Mouse (Mus musculus) kidney, adult 11 months (tissue): ENCODE data around the gene 4930432K21Rik.

Experiments
- DNase-seq: peaks from one replicate; pipeline ENCODE4 v3.0.0; 2022

4930432K21Rik gene

DNA sequence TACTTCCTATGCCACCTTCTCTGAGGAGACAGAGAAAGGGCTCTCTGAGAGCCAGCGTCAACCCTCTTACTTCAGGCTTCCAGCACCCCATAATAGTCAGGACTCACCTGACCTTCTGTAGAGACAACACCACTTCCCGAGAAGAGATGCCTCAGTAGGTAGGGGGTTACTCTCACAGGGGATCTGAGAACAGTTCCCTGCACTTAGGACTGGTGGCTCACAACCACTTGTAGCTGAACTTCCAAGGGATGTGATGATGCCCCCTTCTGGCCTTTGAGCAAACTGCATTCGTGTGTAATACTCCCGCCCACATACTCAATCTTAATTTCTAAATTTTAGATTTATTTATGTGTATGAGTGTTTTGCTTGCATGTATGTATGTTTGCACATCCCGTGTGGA lies 45.7 kb downstream of the 4930432K21Rik start:
- no peak for DNase-seq

DNA sequence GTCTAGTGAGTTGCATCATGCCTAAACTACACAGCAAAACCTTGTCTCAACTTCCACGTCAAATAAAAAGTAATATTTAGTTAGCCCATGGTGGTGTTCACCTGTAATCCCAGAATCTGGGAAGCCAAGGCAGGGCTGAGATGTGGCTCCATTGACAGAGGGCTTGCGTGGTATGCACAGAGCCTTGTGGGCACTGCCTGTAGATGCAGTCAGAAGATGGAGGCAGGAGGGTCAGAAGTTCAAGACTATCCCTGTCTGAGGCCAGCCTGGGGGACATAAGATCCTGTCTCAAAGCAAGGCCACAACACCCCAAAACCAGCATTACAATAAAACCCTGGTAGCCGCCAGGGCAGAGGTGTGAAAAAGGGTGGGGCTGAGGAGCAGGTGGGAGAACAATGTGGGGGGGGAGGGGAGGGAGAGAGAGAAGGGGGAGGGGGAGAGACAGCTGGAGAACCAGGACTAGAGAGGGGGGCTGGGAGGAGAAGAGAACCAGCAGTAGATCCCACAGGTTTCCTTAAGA lies 46.5 kb downstream of the 4930432K21Rik start:
- no peak for DNase-seq

GRCm38 (mm10) chr8:84197141-84197921 lies 49.5 kb downstream of the 4930432K21Rik start:
- DNase-seq: peak; percentile 84

DNA sequence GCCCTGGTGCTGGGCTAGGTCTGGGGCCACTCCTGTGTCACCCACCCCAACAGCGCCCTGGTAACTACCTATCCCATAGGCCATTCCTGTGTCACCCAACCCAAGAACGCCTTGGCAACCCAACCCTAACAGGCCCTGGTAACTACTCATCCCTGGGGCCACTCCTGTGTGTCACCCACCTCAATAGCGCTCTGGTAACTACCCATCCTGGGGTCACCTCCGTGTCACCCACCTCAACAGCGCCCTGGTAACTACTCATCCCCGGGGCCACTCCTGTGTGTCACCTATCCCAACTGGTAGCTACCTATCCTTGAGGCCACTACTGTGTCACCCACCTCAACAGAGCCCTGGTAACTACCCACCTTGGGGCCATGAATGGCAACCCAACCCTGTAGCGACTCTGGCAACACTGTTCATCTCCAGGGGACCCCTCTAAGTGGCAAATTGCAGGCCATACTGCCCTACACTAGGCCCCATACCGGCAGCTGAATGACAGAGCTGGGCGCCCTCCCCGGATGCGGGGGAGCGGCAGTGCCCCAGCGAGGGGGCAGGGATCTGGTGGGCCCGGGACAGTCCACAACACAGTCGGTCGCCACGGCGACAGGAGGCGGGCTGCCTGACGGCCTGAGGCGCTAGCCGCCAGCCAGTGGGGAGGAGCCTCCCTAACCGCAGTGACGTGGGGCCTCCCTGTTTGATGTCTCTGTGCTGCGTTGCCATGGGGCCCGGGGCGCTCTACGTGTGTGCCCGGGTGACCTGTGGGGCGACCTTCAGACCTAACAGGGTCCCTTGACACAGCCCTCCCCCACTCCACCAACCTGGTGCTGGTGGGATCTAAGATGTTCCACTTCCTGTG lies 50.3 kb downstream of the 4930432K21Rik start:
- peak; percentile 86 for DNase-seq

DNA sequence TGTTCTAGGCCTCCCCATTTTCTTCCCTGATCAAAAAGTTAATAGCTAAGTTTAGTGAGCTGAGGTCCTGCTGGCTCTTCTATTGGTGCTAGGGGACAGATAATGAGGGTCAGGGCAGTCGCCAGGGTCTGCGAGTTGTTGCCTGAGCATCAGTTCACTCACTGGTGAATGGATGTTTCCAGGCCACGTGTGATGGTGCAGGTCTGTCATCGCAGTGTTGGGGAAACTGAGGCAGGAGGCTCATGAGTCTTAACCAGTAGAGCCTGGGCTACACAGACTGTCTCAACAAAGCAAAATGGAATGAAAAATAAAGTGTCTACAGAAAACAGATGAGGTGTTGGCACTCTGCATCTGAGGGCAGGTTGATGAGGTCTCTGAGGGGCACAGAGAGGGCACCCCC lies 51.0 kb downstream of the 4930432K21Rik start:
- no peak for DNase-seq

DNA sequence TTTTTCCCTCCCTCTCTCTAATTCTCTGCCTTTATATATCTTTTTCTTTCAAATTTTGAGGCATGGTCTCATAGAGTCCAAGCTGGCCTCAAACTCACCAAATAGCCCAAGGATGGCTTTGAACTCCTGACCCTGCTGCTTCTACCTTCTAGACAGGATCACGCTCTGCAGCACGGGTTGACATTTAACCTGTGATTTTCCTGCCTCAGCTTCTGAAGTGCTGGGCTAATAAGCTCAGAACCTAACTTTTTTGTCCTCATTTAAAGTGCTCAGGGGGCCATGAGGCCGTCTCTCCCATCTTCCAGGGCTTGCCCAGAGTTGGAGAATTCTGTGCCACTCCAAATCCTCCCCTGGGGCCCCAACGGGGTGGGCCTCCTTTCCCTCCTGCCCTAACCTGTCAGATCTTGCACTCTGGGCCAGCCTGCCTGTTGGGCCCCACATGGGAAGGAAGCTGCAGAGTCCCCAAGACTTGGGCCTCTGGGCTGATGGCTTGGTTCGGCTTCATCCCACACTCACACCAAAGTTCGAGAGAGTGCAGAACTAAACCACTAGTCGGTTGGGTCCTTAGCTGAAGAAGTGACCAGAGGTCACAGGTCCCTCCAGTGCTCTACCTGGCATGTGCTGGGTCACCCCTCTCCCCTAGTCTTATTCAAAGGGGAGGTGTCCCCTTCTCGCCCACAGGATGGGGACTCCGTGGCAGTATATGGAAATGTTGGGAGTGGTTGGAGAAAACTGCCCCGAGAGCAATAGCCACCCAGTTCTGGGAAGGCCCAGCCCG lies 51.7 kb downstream of the 4930432K21Rik start:
- DNase-seq: no peak

GRCm38 (mm10) chr8:84200126-84200555 lies 52.3 kb downstream of the 4930432K21Rik start:
- DNase-seq: peak; percentile 47

- peak; percentile 80 for DNase-seq
Measured at GRCm38 (mm10) chr8:84200652-84201544, 53.1 kb downstream of the 4930432K21Rik start.

GRCm38 (mm10) chr8:84201545-84202245 lies 53.9 kb downstream of the 4930432K21Rik start:
- peak; percentile 84 for DNase-seq

DNA sequence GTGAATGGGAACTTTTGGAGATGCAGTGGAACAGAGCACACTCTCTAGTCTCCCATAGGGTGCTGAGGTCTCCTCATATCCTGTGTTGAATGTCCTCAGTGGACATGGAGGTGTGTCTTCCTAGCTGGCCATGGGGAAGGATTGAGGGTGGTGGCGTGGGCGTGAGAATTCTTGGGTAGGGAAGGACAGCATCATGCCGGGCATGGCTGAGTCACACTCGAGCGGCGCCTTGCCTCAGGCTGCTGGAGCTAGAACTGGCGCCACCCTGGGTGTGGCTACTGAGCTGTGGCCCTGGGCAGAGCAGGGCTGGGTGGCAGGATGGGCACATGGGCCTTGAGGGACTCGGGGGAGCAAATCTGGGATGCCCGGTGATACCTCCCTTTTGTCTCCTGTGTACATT lies 54.6 kb downstream of the 4930432K21Rik start:
- DNase-seq: peak; percentile 71

DNA sequence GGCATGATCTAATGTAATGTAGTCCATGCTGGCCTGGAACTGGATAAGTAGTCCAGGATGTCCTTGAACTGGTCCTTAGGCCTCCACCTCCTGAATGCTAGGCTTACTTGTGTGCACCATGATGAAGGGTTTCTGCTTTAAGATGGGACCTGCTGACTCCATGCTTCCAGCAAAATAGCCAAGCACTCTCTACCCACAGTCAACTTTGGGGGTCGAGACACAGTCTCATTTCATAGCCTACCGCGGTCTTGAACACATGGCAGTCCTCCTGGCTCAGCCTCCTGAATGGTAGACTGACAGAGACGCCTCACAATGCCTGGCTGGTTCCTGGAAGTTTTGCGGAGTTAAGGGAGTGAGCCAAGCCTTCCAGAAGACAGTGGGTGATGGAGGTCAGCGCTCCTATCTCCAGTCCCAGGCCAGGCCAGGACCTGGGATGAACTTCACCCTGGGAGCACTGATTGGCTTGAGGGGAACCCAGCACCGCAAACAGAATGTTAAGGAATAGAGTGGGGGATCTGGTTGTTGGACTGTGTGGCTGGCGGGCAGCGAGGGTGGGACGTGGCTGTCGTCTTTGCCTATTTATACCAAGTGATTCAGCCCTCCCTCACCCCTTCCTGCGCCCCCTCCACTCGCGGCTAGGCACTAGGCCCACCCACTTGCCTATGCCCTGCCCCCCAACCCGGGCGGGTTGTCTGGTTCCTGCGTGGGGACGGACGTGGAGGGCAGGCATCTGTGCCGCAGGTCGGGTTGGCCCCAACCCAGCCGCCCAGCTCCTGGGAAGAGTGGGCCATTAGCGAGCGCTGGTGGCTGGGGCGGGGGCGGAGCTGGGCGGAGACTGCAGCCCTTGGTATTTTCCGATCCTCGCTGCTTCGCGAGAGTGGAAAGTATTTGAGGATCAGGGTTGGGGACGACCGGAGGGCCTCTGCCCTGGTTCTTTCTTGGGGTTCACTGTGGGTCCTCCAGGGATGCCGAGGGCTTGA lies 55.4 kb downstream of the 4930432K21Rik start:
- peak; percentile 88 for DNase-seq

DNA sequence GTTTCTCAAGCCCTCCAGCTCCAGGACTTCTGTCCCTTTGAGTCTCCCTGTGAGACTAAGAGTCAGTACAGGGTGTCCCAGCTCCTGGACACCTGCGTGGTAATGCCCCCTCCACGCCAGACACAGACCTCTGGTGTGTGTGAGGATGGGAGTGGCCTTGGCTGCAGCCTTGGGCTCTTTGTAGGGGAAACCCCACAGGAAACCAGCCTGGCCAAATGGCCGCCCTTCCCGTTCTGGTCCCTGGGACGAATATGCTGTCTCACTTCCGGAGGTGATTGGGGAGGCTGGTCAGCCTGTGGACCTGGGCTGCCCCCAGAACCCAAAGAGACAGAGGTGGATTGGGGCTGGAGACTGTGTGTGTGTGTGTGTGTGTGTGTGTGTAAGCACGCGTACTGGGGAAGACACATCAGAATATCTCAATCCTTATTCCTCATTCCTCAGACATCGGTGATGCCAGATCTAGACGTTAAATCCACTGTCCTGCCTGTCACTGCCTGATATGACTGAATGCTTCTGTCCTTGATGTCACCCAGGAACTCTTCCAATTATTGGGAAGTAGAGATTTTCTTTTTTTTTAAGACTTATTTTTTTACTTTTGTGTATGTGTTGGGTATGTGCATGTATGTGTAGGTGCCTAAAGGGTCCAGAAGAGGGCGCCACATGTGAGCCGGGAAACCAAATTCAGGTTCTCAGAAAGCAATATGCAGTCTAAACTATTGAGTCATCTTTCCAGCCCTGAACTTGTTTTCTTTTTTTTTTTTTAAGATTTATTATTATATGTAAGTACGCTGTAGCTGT lies 56.3 kb downstream of the 4930432K21Rik start:
- peak; percentile 82 for DNase-seq

DNA sequence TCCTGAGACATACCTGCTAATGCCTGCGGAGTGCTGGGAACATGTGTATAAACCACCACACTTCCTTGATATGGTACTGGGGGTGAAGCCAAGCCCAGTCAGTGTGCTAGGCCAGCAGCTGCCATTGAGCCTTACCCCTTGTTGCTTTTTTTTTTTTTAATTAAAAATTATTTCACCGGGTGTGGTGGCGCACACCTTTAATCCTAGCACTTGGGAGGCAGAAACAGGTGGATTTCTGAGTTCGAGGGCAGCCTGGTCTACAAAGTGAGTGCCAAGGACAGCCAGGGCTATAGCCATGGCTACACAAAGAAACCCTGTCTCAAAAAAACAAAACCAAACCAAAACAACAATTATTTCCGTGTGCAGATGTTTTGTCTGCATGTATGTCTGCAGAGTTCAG lies 57.2 kb downstream of the 4930432K21Rik start:
- DNase-seq: no peak

DNA sequence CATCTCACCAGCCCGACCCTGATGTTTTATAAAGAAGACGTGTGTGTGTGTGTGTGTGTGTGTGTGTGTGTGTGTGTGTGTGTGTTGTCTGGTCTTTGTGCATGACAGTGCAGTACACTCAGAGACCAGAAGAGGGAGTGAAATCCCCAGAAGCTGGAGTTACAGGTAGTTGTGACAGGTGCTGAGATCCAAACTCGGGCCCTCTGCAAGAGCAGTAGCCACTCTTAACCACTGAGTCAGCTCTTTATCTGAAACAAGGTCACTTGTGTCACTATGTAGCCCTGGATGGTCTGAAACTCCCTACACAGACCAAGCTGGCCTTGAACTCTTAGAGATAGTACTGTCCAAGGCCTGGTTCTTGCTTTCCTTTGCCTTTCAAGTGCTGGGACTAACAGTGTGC lies 58.8 kb downstream of the 4930432K21Rik start:
- no peak for DNase-seq

DNA sequence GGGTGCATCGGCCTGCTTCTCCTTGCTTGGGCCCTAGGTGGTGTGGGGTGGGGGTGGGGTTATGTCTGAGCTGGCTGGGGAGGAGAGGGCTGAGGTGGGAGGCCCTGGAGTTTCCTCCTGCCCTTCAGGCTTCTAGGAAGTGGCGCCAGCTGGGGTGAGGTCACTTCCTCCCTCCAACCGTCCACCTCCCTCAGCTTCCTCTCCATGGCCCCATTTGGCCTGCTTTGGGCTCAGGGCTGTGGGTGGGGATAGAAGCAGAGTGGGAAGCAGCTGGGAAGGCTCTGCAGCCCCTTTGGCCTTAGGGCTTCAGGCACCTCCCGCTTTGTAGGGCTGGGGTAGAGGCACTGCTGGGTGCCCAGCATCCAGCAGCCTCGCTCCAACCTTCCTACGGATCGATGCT lies 60.0 kb downstream of the 4930432K21Rik start:
- DNase-seq: peak; percentile 63

GRCm38 (mm10) chr8:84208381-84209380 lies 60.9 kb downstream of the 4930432K21Rik start:
- DNase-seq: peak; percentile 41

DNA sequence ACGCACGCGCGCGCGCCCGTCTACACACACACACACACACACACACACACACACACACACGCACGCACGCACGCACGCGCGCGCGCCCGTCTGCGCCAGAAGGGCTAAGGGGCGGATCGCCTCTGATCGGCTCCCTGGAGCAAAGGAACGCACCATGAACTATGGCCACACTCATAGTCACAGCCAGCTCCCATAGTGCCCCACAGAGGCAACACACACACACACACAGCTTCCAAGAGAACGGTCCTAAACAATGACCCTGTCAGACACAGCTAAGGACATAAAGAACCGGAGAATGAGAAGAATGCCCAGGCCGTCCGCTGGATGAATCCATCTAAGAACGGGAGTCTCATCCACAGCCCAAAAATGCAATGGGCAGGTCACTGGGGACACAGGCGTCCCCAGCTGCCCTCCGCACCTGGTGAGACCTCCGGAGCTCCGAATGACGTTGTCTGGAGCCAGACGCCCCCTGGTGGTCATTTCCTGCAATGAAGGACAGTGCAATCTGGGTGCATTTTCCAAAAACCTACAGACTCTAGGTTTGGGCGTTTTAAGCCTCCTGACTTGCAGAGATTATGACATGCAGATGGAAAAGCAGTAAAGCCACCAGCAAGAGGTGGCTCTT lies 62.5 kb downstream of the 4930432K21Rik start:
- DNase-seq: peak; percentile 63
